In genomic region chr4:126839873-126840272, GRCm38 (mm10) we compare ENCODE assay signal across 9 mouse cellular contexts.
DNase-seq lines count a peak whose midpoint lies in the region; ATAC-seq and TF ChIP-seq lines count a peak whose summit lies in the region.
"Had no signal": no experiment of that assay in that cellular context is flagged by ENCODE, and none has a peak within 500 bp of the region (broad histone marks: within the 10 kb centered on the region; RNA-seq: fewer than 3 reads in every experiment).

No protein-coding gene starts in this region.

- peak; percentile 74 to 81 for DNase-seq in adrenal gland, postnatal 4 days (ENCODE audit: low spot score in 2 of 2)
- peak; percentile 83 for DNase-seq in embryonic facial prominence, embryonic 14.5 days (ENCODE audit: low spot score)
- peak; percentile 69 for DNase-seq in heart, postnatal 0 days (ENCODE audit: low spot score)
- peak; percentile 79 to 96 for DNase-seq in layer of hippocampus, adult 18-20 months (ENCODE audit: low spot score in 2 of 2)
- DNase-seq in lung, embryonic 14.5 days = peak; percentile 93
- DNase-seq in ovary, postnatal 10 days (ENCODE audit: low spot score) = peak; percentile 80
- peak; percentile 29 to 40 for DNase-seq in thymus, adult 18-20 months

- no peak overlapping the region for H3K4me3 ChIP-seq in E14TG2a.4 (replicated peaks; ENCODE audit: low read length)
- H3K4me3 ChIP-seq in embryonic facial prominence, embryonic 14.5 days (ENCODE audit: low read depth, low read length) = no peak overlapping the region
- no peak overlapping the region for H3K4me3 ChIP-seq in heart, postnatal 0 days (ENCODE audit: low read depth, low read length)
- H3K4me3 ChIP-seq in lung, embryonic 14.5 days (ENCODE audit: low read depth, low read length) = no peak overlapping the region
- H3K4me3 ChIP-seq: limb, embryonic 15.5 days had no signal

- no peaks in the 10 kb centered on the region for H3K27me3 ChIP-seq in E14TG2a.4 (ENCODE audit: insufficient read depth, low read length)
- H3K27me3 ChIP-seq in embryonic facial prominence, embryonic 14.5 days (replicated peaks; ENCODE audit: control insufficient read depth, insufficient read depth, low read length) = no peaks in the 10 kb centered on the region
- no peaks in the 10 kb centered on the region for H3K27me3 ChIP-seq in heart, postnatal 0 days (ENCODE audit: control insufficient read depth, insufficient read depth, low read length)
- no peaks in the 10 kb centered on the region for H3K27me3 ChIP-seq in lung, embryonic 14.5 days (ENCODE audit: insufficient read depth, low read length)
- H3K27me3 ChIP-seq: limb, embryonic 15.5 days had no signal

- no peaks in the 10 kb centered on the region for H3K36me3 ChIP-seq in E14TG2a.4 (ENCODE audit: insufficient read depth, low read length)
- peaks cover 52% of the 10 kb centered on the region for H3K36me3 ChIP-seq in embryonic facial prominence, embryonic 14.5 days (ENCODE audit: control insufficient read depth, insufficient read depth, low read length)
- H3K36me3 ChIP-seq in heart, postnatal 0 days (replicated peaks; ENCODE audit: control insufficient read depth, insufficient read depth, low read length) = peaks cover 61% of the 10 kb centered on the region
- peaks cover 43% of the 10 kb centered on the region; the same call in 1 of the 2 replicates for H3K36me3 ChIP-seq in lung, embryonic 14.5 days (ENCODE audit: insufficient read depth)

- H3K4me2 ChIP-seq in embryonic facial prominence, embryonic 14.5 days (ENCODE audit: low read depth, low read length) = no peak overlapping the region
- no peak overlapping the region for H3K4me2 ChIP-seq in heart, postnatal 0 days (ENCODE audit: low read depth, low read length)
- no peak overlapping the region for H3K4me2 ChIP-seq in lung, embryonic 14.5 days
- H3K4me2 ChIP-seq: limb, embryonic 15.5 days had no signal

- no peak overlapping the region for H3K9ac ChIP-seq in embryonic facial prominence, embryonic 14.5 days (ENCODE audit: low read depth, low read length)
- H3K9ac ChIP-seq in heart, postnatal 0 days (replicated peaks; ENCODE audit: low read depth, low read length) = no peak overlapping the region
- no peak overlapping the region for H3K9ac ChIP-seq in lung, embryonic 14.5 days
- H3K9ac ChIP-seq: limb, embryonic 15.5 days had no signal

- TF ChIP-seq EP300 in heart, postnatal 0 days (IDR thresholded peaks at IDR 0.05; ENCODE audit: low read depth) = no peak

- no peak overlapping the region for H3K27ac ChIP-seq in embryonic facial prominence, embryonic 14.5 days (replicated peaks; ENCODE audit: low read depth, low read length)
- no peak overlapping the region for H3K27ac ChIP-seq in heart, postnatal 0 days (ENCODE audit: low read depth)
- no peak overlapping the region for H3K27ac ChIP-seq in lung, embryonic 14.5 days (ENCODE audit: low read depth)
- H3K27ac ChIP-seq: limb, embryonic 15.5 days had no signal

- WGBS in embryonic facial prominence, embryonic 14.5 days = 10% methylated on average over 7 of the region's 7 CpGs
- WGBS in heart, postnatal 0 days = 17% methylated on average over 7 of the region's 7 CpGs
- WGBS in lung, embryonic 14.5 days = 17% methylated on average over 7 of the region's 7 CpGs

- ATAC-seq in embryonic facial prominence, embryonic 14.5 days (ENCODE audit: low read depth) = 0 out of 2 replicates have a peak, but pooled peaks have one; percentile 26
- ATAC-seq in heart, postnatal 0 days (ENCODE audit: insufficient read depth, low read depth) = peak; percentile 52
- peak; percentile 70; the same call in 1 of the 2 replicates for ATAC-seq in lung, embryonic 14.5 days (ENCODE audit: insufficient read depth)

- H3K4me1 ChIP-seq in E14TG2a.4 (replicated peaks; ENCODE audit: low read depth, low read length) = peaks cover 92% of the 10 kb centered on the region
- H3K4me1 ChIP-seq in embryonic facial prominence, embryonic 14.5 days (ENCODE audit: control insufficient read depth, insufficient read depth, low read length) = no peaks in the 10 kb centered on the region
- no peaks in the 10 kb centered on the region for H3K4me1 ChIP-seq in heart, postnatal 0 days (ENCODE audit: control insufficient read depth, insufficient read depth)
- H3K4me1 ChIP-seq in lung, embryonic 14.5 days (ENCODE audit: insufficient read depth) = no peaks in the 10 kb centered on the region

- TF ChIP-seq CTCF in E14TG2a.4 (conservative IDR thresholded peaks at IDR 0.05; ENCODE audit: low read length) = peak; percentile 96
- peak; percentile 96 for TF ChIP-seq CTCF in heart, postnatal 0 days (IDR thresholded peaks at IDR 0.05; ENCODE audit: low read depth)
- peak; percentile 95 for TF ChIP-seq CTCF in lung, embryonic 14.5 days (IDR thresholded peaks at IDR 0.05; ENCODE audit: low read depth)

- H3K9me3 ChIP-seq in E14TG2a.4 (ENCODE audit: low read length) = no peaks in the 10 kb centered on the region
- H3K9me3 ChIP-seq in embryonic facial prominence, embryonic 14.5 days (ENCODE audit: control insufficient read depth, low read length) = no peaks in the 10 kb centered on the region
- no peaks in the 10 kb centered on the region for H3K9me3 ChIP-seq in heart, postnatal 0 days (replicated peaks; ENCODE audit: control insufficient read depth, low read length)
- H3K9me3 ChIP-seq in lung, embryonic 14.5 days (ENCODE audit: low read depth, low read length) = no peaks in the 10 kb centered on the region
- H3K9me3 ChIP-seq: limb, embryonic 15.5 days had no signal

Comparison
In these comparisons a context has a peak if more than half of its experiments do, and no peak if none do; other contexts are left out.
1. DNase-seq: peak in every context shown above with its lines; median percentile 93 in lung, embryonic 14.5 days; 88 in layer of hippocampus, adult 18-20 months; 83 in embryonic facial prominence, embryonic 14.5 days; 80 in ovary, postnatal 10 days; 78 in adrenal gland, postnatal 4 days; 69 in heart, postnatal 0 days; 34 in thymus, adult 18-20 months.